Mouse (Mus musculus) G1E (cell line): ENCODE measurements at regions not wholly inside any gene's neighbourhood (a gene's known extent, or its start where the extent isn't known, plus 50 kb on each side); places are given as distances from the start of the nearest gene placed in this dataset.

Experiments
- CTCF ChIP-seq: IDR thresholded peaks from 2 replicates; pipeline ENCODE4 v1.5.1; 2012; ENCODE audit warnings: low read depth, low read length, inconsistent platforms, mixed read lengths
- GATA1 ChIP-seq: IDR thresholded peaks from 2 replicates; pipeline ENCODE4 v1.6.1; 2012; ENCODE audit warnings: borderline replicate concordance, low read length, inconsistent platforms, mixed read lengths
- GATA2 ChIP-seq: IDR thresholded peaks from 2 replicates; pipeline ENCODE4 v1.6.1; 2012; ENCODE audit warnings: low read depth, low read length, inconsistent platforms, borderline replicate concordance
- POLR2AphosphoS5 ChIP-seq: IDR thresholded peaks from 2 replicates; pipeline ENCODE4 v1.6.1; 2012; ENCODE audit warnings: low read depth, low read length, inconsistent platforms; ENCODE audit not compliant: insufficient replicate concordance
- TAL1 ChIP-seq: conservative IDR thresholded peaks from 2 replicates; pipeline ENCODE4 v1.6.1; 2012; ENCODE audit warnings: low read depth, low read length, inconsistent platforms, mixed read lengths

DNA sequence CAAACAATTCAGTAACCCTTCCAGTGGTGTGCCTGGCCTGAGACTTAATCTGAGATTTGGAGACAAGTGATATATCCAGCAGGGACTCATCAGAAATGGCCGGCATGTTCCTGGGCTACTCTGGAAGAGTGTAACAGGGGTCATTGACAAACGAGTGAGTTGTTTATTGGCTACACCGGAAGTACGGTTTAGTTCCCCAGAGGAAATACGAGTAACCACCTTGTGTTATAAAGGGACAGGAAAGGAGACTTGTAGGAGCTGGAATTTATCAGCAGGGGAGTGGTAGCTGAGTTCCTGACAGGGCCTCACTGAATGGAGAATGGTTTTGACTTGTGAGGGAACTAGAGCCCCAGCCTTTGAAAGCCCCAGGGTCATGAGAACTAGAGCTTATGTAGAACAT, 121.3 kb downstream of the Pja2 start:
- TF ChIP-seq POLR2AphosphoS5 = no peak
- no peak for TF ChIP-seq CTCF
- no peak for TF ChIP-seq GATA1
- no peak for TF ChIP-seq GATA2
- no peak for TF ChIP-seq TAL1
